Mouse (Mus musculus) intestine, postnatal 0 days (tissue): ENCODE measurements around the gene Gm26992. TPM values are rescaled to one million over a fixed set of nuclear protein-coding genes. Genes with fewer than 3 reads are reported as not detected.
"Not testable (repeated sequence)": the region's sequence is repeated elsewhere in the genome, so short reads cannot be mapped to it uniquely, and the experiment has no call there.

ENCODE experiments used
- ATAC-seq: fragments of 200-750 bp; cut with Nextera tagmentation; 2 replicates; pipeline ENCODE4 v1.8.0; 2017; ENCODE audit warnings: mild to moderate bottlenecking, moderate TSS enrichment, moderate library complexity
- H3K27ac ChIP-seq: fragments of 300-500 bp; sonication (generic); 2 replicates; pipeline ENCODE4 v1.5.1; 2014; ENCODE audit warnings: mild to moderate bottlenecking, low read depth, low read length, moderate library complexity
- H3K27me3 ChIP-seq: fragments of 300-500 bp; sonication (generic); replicated peaks from 2 replicates; pipeline ENCODE4 v1.6.1; 2014; ENCODE audit warnings: low read length, mixed read lengths; ENCODE audit not compliant: control insufficient read depth, insufficient read depth
- H3K36me3 ChIP-seq: fragments of 300-500 bp; sonication (generic); 2 replicates; pipeline ENCODE4 v1.6.1; 2014; ENCODE audit warnings: mild to moderate bottlenecking, moderate library complexity; ENCODE audit not compliant: control insufficient read depth, insufficient read depth
- H3K4me1 ChIP-seq: fragments of 300-500 bp; sonication (generic); replicated peaks from 2 replicates; pipeline ENCODE4 v1.6.1; 2014; ENCODE audit warnings: antibody characterized with exemption, low read length, mixed read lengths; ENCODE audit not compliant: control insufficient read depth, insufficient read depth
- H3K4me2 ChIP-seq: fragments of 300-500 bp; sonication (generic); replicated peaks from 2 replicates; pipeline ENCODE4 v1.6.1; 2014; ENCODE audit warnings: low read depth, mild to moderate bottlenecking, moderate library complexity
- H3K4me3 ChIP-seq: fragments of 300-500 bp; sonication (generic); 2 replicates; pipeline ENCODE4 v1.5.1; 2014; ENCODE audit warnings: low read depth, low read length
- H3K9ac ChIP-seq: fragments of 300-500 bp; sonication (generic); 2 replicates; pipeline ENCODE4 v1.6.1; 2014; ENCODE audit warnings: mild to moderate bottlenecking, low read depth, low read length
- H3K9me3 ChIP-seq: fragments of 300-500 bp; sonication (generic); 2 replicates; pipeline ENCODE4 v1.6.1; 2016; ENCODE audit warnings: mixed run types; ENCODE audit not compliant: control insufficient read depth
- CTCF ChIP-seq: sonication (generic); IDR thresholded peaks from 2 replicates; pipeline ENCODE4 v1.5.1; 2016; ENCODE audit warnings: low read depth, mild to moderate bottlenecking, control low read depth, antibody characterized with exemption, moderate library complexity
- WGBS: fragments of 180-500 bp; shearing (Covaris S2); extraction: QIAGEN DNeasy Blood & Tissue Kit; methylation state at CpG from one replicate; pipeline ENCODE4 v1.1.7; 2014; 5-methylcytosine and 5-hydroxymethylcytosine counted together
- polyA plus RNA-seq: library from polyadenylated mRNA; unstranded; fragments of >200 nt; fragmentation: Nextera tagmentation; extraction: Ambion mirVana; gene quantifications from 2 replicates; pipeline ENCODE4 v1.2.1, GENCODE M21; 2015

The Gm26992 gene
- polyA plus RNA-seq, 1 experiment from 2014 or later: not detected

DNA sequence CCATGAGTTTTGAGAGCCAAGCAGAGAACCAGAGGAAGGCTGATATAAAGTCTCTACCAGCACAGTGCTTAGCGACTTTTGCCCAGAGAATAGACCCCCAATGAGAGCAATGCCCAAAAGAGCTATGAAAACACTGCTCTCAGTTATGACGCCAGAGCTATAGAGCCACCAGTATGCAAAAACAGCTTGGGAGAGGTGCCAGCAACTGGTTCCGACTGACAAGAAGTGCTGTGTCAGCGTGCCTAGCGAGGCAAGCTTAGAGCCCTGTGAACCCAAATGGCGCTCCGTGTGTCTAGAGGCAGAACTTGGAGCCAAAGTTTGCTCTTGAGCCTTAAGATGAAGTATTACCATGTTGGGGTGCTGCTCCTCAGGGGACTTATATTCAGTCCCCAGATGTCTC, 5.9 kb downstream of the Gm26992 start:
- H3K4me1 ChIP-seq: no peaks in the 10 kb centered on the region
- 78% methylated on average over 7 of the region's 7 CpGs for WGBS

DNA sequence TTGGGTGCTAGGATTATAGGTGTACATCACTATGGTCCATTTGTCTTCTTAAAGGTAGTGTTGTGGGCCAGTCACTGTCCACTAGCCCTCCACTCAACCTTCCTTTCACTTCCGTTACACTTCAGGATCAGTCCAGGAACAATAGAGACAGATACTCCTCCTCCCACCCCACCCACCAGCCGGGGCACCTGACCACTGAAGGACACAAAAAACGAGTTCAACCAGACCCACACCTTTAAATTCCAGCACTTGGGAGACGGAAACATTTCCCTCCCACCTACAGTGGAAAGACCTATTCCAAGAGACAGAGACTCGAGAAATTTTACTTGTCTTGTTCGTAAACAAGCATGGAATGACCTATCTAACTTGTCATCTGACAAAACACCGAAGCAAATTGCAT, 10.5 kb downstream of the Gm26992 start:
- H3K36me3 ChIP-seq: no peaks in the 10 kb centered on the region
- no peak overlapping the region for H3K27ac ChIP-seq
- H3K9ac ChIP-seq: no peak overlapping the region
- no peak for TF ChIP-seq CTCF
- 0 out of 2 replicates have a peak, but pooled peaks cover 3% of the 10 kb centered on the region for H3K27me3 ChIP-seq
- no peaks in the 10 kb centered on the region for H3K9me3 ChIP-seq
- no peak overlapping the region for H3K4me2 ChIP-seq
- H3K4me3 ChIP-seq: no peak overlapping the region
- WGBS: 55% methylated on average over 7 of the region's 7 CpGs
- ATAC-seq: no peak
- H3K4me1 ChIP-seq: no peaks in the 10 kb centered on the region

More for the DNA sequence above, 5.9 kb downstream of the Gm26992 start:
- no peak overlapping the region for H3K4me2 ChIP-seq
- H3K9ac ChIP-seq: no peak overlapping the region
- no peaks in the 10 kb centered on the region for H3K9me3 ChIP-seq
- ATAC-seq: no peak
- no peaks in the 10 kb centered on the region for H3K36me3 ChIP-seq
- H3K4me3 ChIP-seq: no peak overlapping the region
- no peak for TF ChIP-seq CTCF
- no peaks in the 10 kb centered on the region for H3K27me3 ChIP-seq
- H3K27ac ChIP-seq: no peak overlapping the region

DNA sequence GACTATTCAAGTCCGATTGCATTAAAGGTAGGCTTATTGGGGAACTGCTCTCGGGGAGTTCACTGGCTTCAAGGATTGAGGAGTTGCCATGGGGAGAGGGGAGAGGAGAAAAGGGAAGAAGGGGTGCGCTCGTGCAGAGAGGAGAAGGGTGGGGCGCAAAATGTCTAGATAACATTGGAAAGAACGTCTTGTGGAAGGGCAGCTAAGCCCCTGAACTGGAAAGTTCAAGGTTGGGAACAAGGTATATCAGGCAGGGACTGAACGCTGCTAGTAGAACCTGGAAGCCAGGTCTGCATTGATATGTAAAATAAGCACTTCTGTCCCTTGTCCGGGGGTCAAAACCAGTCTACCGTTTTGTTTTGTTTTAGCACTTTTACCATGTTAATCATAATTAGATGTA, 16.2 kb downstream of the Gm26992 start:
- no peaks in the 10 kb centered on the region for H3K4me1 ChIP-seq
- H3K27ac ChIP-seq: no peak overlapping the region
- TF ChIP-seq CTCF: no peak
- 13% methylated on average over 9 of the region's 9 CpGs for WGBS
- H3K9me3 ChIP-seq: no peaks in the 10 kb centered on the region
- no peak overlapping the region for H3K4me2 ChIP-seq
- H3K27me3 ChIP-seq: 0 out of 2 replicates have a peak, but pooled peaks cover 14% of the 10 kb centered on the region
- no peak overlapping the region for H3K4me3 ChIP-seq
- ATAC-seq: no peak
- no peak overlapping the region for H3K9ac ChIP-seq
- no peaks in the 10 kb centered on the region for H3K36me3 ChIP-seq

DNA sequence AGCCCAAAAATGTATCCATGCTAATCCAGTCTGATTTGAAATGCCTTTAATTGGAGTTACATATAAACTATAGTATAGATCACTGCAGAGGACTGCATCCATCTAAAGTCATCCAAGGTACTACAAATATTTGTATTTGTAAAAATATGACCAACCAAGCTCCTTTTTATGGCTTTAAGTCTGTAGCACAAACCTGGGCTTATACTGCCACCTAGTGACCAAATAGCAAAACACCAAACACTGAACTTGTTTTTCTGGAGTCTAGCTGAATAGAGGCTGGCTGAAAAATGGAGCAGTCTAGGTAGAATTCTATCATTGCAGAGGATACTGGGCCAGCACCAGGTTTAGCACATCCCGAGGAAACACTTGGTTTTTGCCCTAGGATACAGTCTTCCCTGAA, 19.0 kb downstream of the Gm26992 start:
- Histone ChIP-seq H3K4me3 (no peak overlapping the region), H3K27ac (no peak overlapping the region), H3K4me2 (no peak overlapping the region), H3K9ac (no peak overlapping the region), H3K36me3 (no peaks in the 10 kb centered on the region), H3K4me1 (no peaks in the 10 kb centered on the region), H3K9me3 (no peaks in the 10 kb centered on the region), H3K27me3 (0 out of 2 replicates have a peak, but pooled peaks cover 16% of the 10 kb centered on the region)
- no peak for ATAC-seq
- WGBS: 3% methylated on average over 1 of the region's 1 CpGs
- peak; percentile 75 for TF ChIP-seq CTCF

DNA sequence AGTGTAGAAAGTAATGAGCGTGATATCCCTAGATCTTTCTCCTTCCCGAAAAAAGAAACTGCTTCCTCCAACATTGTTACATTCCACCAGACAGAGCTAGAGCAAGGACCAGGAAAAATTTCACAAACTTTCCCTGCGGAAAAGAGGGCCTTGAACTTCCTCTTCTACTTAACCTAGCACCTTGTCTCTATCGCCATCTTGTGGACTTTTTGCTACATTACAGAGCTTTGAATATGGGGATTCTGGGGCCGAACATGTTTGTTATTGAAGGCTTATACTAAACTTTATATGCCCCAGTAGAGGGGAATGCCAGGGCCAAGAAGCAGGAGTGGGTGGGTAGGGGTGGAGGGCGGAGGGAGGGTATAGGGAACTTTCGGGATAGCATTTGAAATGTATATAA, 21.9 kb downstream of the Gm26992 start:
- Histone ChIP-seq H3K9me3 (no peaks in the 10 kb centered on the region), H3K27me3 (peaks cover 14% of the 10 kb centered on the region), H3K4me2 (no peak overlapping the region), H3K27ac (no peak overlapping the region), H3K36me3 (no peaks in the 10 kb centered on the region), H3K4me1 (no peaks in the 10 kb centered on the region), H3K9ac (no peak overlapping the region), H3K4me3 (no peak overlapping the region)
- WGBS: 28% methylated on average over 7 of the region's 7 CpGs
- no peak for ATAC-seq
- peak; percentile 78 for TF ChIP-seq CTCF

DNA sequence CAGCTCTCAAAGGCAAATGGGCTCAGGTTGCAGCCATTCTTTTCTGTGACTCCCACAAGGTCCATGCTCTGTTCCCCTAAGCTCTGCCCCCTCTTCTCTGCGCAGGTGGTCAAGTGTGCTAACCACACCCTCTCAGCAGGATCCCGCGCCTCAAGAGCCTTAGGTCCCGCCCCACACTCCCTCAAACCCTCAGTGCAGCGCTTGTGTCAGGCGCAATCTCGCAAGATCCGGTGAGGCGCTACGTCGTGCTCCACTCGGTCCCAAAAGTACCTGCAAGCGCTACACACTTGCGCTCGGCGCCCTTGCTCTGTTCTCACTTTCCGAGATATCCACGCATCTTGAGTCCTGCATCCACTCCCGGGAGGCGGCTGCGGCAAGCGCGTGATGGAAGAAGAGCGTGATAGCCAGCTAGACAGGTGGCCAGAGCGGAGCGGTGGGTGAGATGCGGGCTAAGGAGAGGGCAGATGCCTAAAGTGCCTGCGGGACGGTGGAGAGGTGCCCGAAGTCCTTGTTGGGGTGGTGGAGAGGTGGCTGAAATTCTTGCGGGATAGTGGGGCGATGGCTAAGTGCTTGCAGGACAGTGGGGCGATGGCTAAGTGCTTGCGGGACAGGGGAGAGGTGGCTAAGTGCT, 25.8 kb downstream of the Gm26992 start:
- WGBS: 10% methylated on average over 34 of the region's 34 CpGs
- no peak for TF ChIP-seq CTCF
- Histone ChIP-seq H3K36me3 (no peaks in the 10 kb centered on the region), H3K27me3 (peaks cover 14% of the 10 kb centered on the region), H3K27ac (no peak overlapping the region), H3K9me3 (no peaks in the 10 kb centered on the region), H3K4me2 (peak overlapping the region; percentile 63), H3K4me3 (peak overlapping the region; percentile 32), H3K9ac (no peak overlapping the region), H3K4me1 (no peaks in the 10 kb centered on the region)
- no peak for ATAC-seq

DNA sequence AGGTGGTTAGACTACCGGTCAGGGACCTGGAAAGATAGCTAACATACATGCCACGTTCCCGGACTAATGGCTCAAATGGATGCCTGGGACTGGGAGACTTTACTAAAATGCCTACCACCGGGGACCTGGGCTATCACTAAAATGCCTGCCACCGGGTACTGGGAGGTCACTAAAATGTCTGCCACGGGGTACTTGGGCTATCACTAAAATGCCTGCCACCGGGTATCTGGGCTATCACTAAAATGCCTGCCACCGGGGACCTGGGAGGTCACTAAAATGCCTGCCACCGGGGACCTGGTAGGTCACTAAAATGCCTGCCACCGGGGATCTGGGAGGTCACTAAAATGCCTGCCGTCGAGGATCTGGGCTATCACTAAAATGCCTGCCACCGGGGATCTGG, 26.6 kb downstream of the Gm26992 start:
- Histone ChIP-seq H3K27me3 (peaks cover 14% of the 10 kb centered on the region), H3K4me2 (peak overlapping the region; percentile 63)
- H3K9ac ChIP-seq, H3K4me3 ChIP-seq, ATAC-seq, H3K27ac ChIP-seq, H3K36me3 ChIP-seq, H3K4me1 ChIP-seq, H3K9me3 ChIP-seq: not testable (repeated sequence)
- WGBS: 50% methylated on average over 10 of the region's 13 CpGs

DNA sequence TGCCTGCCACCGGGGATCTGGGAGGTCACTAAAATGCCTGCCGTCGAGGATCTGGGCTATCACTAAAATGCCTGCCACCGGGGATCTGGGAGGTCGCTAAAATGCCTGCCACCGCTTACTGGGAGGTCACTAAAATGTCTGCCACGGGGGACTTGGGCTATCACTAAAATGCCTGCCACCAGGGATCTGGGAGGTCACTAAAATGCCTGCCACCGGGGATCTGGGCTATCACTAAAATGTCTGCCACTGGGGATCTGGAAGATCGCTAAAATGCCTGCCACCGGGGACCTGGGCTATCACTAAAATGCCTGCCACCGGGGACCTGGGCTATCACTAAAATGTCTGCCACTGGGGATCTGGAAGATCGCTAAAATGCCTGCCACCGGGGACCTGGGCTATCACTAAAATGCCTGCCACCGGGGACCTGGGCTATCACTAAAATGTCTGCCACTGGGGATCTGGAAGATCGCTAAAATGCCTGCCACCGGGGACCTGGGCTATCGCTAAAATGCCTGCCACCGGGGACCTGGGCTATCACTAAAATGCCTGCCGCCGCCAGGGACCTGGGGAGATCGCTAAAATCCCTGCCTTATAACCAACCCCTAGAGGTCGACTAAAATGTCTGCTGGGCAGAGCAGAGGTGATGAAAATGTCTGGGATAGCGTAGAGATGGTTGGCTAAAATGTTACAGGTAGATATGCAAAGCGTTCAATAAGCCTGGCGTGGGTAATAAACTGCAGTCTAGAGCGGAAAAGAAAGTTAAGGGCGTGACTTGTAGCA, 27.3 kb downstream of the Gm26992 start:
- not testable (repeated sequence) for H3K9ac ChIP-seq, H3K4me1 ChIP-seq, H3K9me3 ChIP-seq, H3K36me3 ChIP-seq, H3K4me3 ChIP-seq, H3K27ac ChIP-seq, H3K4me2 ChIP-seq, ATAC-seq
- peaks cover 14% of the 10 kb centered on the region for H3K27me3 ChIP-seq
- WGBS: 65% methylated on average over 17 of the region's 27 CpGs
